Mouse (Mus musculus) CH12.LX (cell line): ENCODE results near the gene C730034F03Rik. TPM values are rescaled to one million over a fixed set of nuclear protein-coding genes. Genes with fewer than 3 reads are reported as not detected.

Experiments
- DNase-seq: peaks from one replicate; pipeline ENCODE4 v3.0.0-alpha.2; 2013; ENCODE audit errors: extremely low read depth
- H3K27ac ChIP-seq: 2 replicates; pipeline ENCODE4 v1.5.1; 2012; ENCODE audit warnings: low read depth, mild to moderate bottlenecking, control low read depth, moderate library complexity; ENCODE audit not compliant: insufficient read depth
- H3K27me3 ChIP-seq: replicated peaks from 2 replicates; pipeline ENCODE3; 2012; ENCODE audit warnings: inconsistent platforms
- H3K36me3 ChIP-seq, 2 experiments: replicated peaks in 1 of 2; 2 replicates each; pipeline versions ENCODE3 to v1.6.1; 2012; ENCODE audit warnings: inconsistent platforms in 1 of 2, low read length in 1 of 2, mild to moderate bottlenecking in 1 of 2, mixed read lengths in 1 of 2, moderate library complexity in 1 of 2; ENCODE audit not compliant: control insufficient read depth in 1 of 2, insufficient read depth in 1 of 2
- H3K4me1 ChIP-seq, 2 experiments: 2 replicates each; pipeline ENCODE4 v1.6.1; 2012; ENCODE audit warnings: inconsistent platforms in 1 of 2, moderate library complexity in 1 of 2; ENCODE audit not compliant: insufficient read depth in 2 of 2, control insufficient read depth in 1 of 2
- H3K4me2 ChIP-seq: 2 replicates; pipeline ENCODE4 v1.6.1; 2012; ENCODE audit warnings: low read depth, mild to moderate bottlenecking, control low read depth; ENCODE audit not compliant: poor library complexity, insufficient read depth, severe bottlenecking
- H3K4me3 ChIP-seq, 3 experiments: fragments of 150-350 bp in 1 of 3; sonication (generic) in 1 of 3; replicated peaks in 1 of 3; 2 replicates each; pipeline versions ENCODE3 to v1.5.1; 2011 to 2012; ENCODE audit warnings: low read depth in 2 of 3, low read length in 2 of 3, mild to moderate bottlenecking in 2 of 3, moderate library complexity in 2 of 3, control low read depth in 1 of 3, improper control_type of control experiment in 1 of 3, inconsistent platforms in 1 of 3, mixed read lengths in 1 of 3; ENCODE audit not compliant: poor library complexity in 1 of 3
- H3K79me2 ChIP-seq: replicated peaks from 2 replicates; pipeline ENCODE4 v1.6.1; 2012; ENCODE audit warnings: mild to moderate bottlenecking, moderate library complexity; ENCODE audit not compliant: control insufficient read depth, poor library complexity, insufficient read depth, severe bottlenecking; ENCODE audit errors: extremely low read depth
- H3K9ac ChIP-seq: 2 replicates; pipeline ENCODE4 v1.6.1; 2012; ENCODE audit warnings: low read depth, mild to moderate bottlenecking, control low read depth, moderate library complexity; ENCODE audit not compliant: insufficient read depth
- H3K9me3 ChIP-seq: replicated peaks from 2 replicates; pipeline ENCODE3; 2012; ENCODE audit warnings: low read length, inconsistent platforms, mixed read lengths
- BHLHE40 ChIP-seq: IDR thresholded peaks from 2 replicates; pipeline ENCODE4 v1.6.1; 2011; ENCODE audit warnings: mild to moderate bottlenecking, low read depth, low read length, improper control_type of control experiment
- CHD1 ChIP-seq: IDR thresholded peaks from 2 replicates; pipeline ENCODE4 v1.6.1; 2012; ENCODE audit warnings: low read depth, low read length, improper control_type of control experiment, inconsistent platforms
- CTCF ChIP-seq, 2 experiments: IDR thresholded peaks in 1 of 2; conservative IDR thresholded peaks in 1 of 2; 2 replicates each; pipeline ENCODE4 v1.5.1; 2011 to 2012; ENCODE audit warnings: low read depth in 2 of 2, low read length in 2 of 2, improper control_type of control experiment in 1 of 2, inconsistent platforms in 1 of 2, mild to moderate bottlenecking in 1 of 2, moderate library complexity in 1 of 2
- E2F4 ChIP-seq: IDR thresholded peaks from 2 replicates; pipeline ENCODE4 v1.6.1; 2011; ENCODE audit warnings: low read depth, low read length, improper control_type of control experiment; ENCODE audit not compliant: insufficient replicate concordance
- ELF1 ChIP-seq: IDR thresholded peaks from 2 replicates; pipeline ENCODE4 v1.6.1; 2014; ENCODE audit warnings: low read depth, mild to moderate bottlenecking, inconsistent platforms, low read length, improper control_type of control experiment
- EP300 ChIP-seq: IDR thresholded peaks from 2 replicates; pipeline ENCODE4 v1.6.1; 2011; ENCODE audit warnings: low read length, improper control_type of control experiment
- ETS1 ChIP-seq: conservative IDR thresholded peaks from 2 replicates; pipeline ENCODE4 v1.6.1; 2012; ENCODE audit warnings: low read depth, mild to moderate bottlenecking, inconsistent platforms, low read length, improper control_type of control experiment, moderate library complexity
- IRF4 ChIP-seq: IDR thresholded peaks from 2 replicates; pipeline ENCODE4 v1.6.1; 2014; ENCODE audit warnings: low read depth, mild to moderate bottlenecking, inconsistent platforms, low read length, improper control_type of control experiment
- JUN ChIP-seq: IDR thresholded peaks from 2 replicates; pipeline ENCODE4 v1.6.1; 2011; ENCODE audit warnings: low read depth, mild to moderate bottlenecking, low read length, improper control_type of control experiment, moderate library complexity; ENCODE audit not compliant: insufficient read depth
- JUND ChIP-seq: conservative IDR thresholded peaks from 2 replicates; pipeline ENCODE4 v1.6.1; 2011; ENCODE audit warnings: low read depth, low read length, improper control_type of control experiment
- KAT2A ChIP-seq: IDR thresholded peaks from 2 replicates; pipeline ENCODE4 v1.6.1; 2012; ENCODE audit warnings: low read length, improper control_type of control experiment, inconsistent platforms; ENCODE audit not compliant: insufficient replicate concordance
- MAX ChIP-seq: IDR thresholded peaks from 2 replicates; pipeline ENCODE4 v1.6.1; 2011; ENCODE audit warnings: low read length, improper control_type of control experiment
- MAZ ChIP-seq: IDR thresholded peaks from 2 replicates; pipeline ENCODE4 v1.6.1; 2012; ENCODE audit warnings: low read depth, mild to moderate bottlenecking, inconsistent platforms, low read length, improper control_type of control experiment, moderate library complexity
- MEF2A ChIP-seq: IDR thresholded peaks from 2 replicates; pipeline ENCODE4 v1.6.1; 2014; ENCODE audit warnings: low read depth, mild to moderate bottlenecking, inconsistent platforms, low read length, improper control_type of control experiment, borderline replicate concordance
- MXI1 ChIP-seq: IDR thresholded peaks from 2 replicates; pipeline ENCODE4 v1.6.1; 2011; ENCODE audit warnings: mild to moderate bottlenecking, low read depth, low read length, improper control_type of control experiment
- MYC ChIP-seq: IDR thresholded peaks from 2 replicates; pipeline ENCODE4 v1.6.1; 2011; ENCODE audit warnings: low read depth, mild to moderate bottlenecking, improper control_type of control experiment, low read length
- NELFE ChIP-seq: IDR thresholded peaks from 2 replicates; pipeline ENCODE4 v1.6.1; 2011; ENCODE audit warnings: low read depth, low read length, improper control_type of control experiment
- NRF1 ChIP-seq: IDR thresholded peaks from 2 replicates; pipeline ENCODE4 v1.6.1; 2014; ENCODE audit warnings: low read depth, mild to moderate bottlenecking, inconsistent platforms, low read length, improper control_type of control experiment, moderate library complexity
- POLR2AphosphoS2 ChIP-seq: IDR thresholded peaks from 2 replicates; pipeline ENCODE4 v1.6.1; 2011; ENCODE audit warnings: low read depth, low read length, improper control_type of control experiment
- TBP ChIP-seq: conservative IDR thresholded peaks from 2 replicates; pipeline ENCODE4 v1.6.1; 2011; ENCODE audit warnings: low read depth, low read length, improper control_type of control experiment
- UBTF ChIP-seq: IDR thresholded peaks from 2 replicates; pipeline ENCODE4 v1.6.1; 2012; ENCODE audit warnings: low read depth, mild to moderate bottlenecking, inconsistent platforms, low read length, improper control_type of control experiment, moderate library complexity
- USF1 ChIP-seq: IDR thresholded peaks from 2 replicates; pipeline ENCODE4 v1.6.1; 2014; ENCODE audit warnings: low read depth, mild to moderate bottlenecking, inconsistent platforms, low read length, improper control_type of control experiment
- USF2 ChIP-seq: conservative IDR thresholded peaks from 2 replicates; pipeline ENCODE4 v1.6.1; 2011; ENCODE audit warnings: low read depth, low read length, improper control_type of control experiment
- dilution Hi-C: fragments of 300-500 bp; cut with MboI; formaldehyde crosslinking; loops from 2 replicates; pipeline ENCODE4 v1.14.3; 2020; ENCODE audit warnings: low sequenced_read_pairs; ENCODE audit not compliant: extremely low pct_unique_long_range_greater_than_20kb, extremely low pct_ligation_motif_present
- in situ Hi-C: fragments of 300-500 bp; cut with MboI; formaldehyde crosslinking; loops from 3 replicates; pipeline ENCODE4 v1.14.3; 2019; ENCODE audit warnings: low sequenced_read_pairs, low pct_ligation_motif_present, low pct_unique_long_range_greater_than_20kb, mixed read lengths
- polyA plus RNA-seq: library from polyadenylated mRNA; unstranded; fragments of >175 nt; gene quantifications from 2 replicates; pipeline ENCODE4 v1.2.1, GENCODE M21; 2012; ENCODE audit warnings: low read depth; ENCODE audit not compliant: insufficient read length
- total RNA-seq, 2 experiments: library from RNA; depleted of rRNA; stranded (reverse); fragments of 300-350 nt in 1 of 2; fragments of >200 nt in 1 of 2; gene quantifications; 2 replicates each; pipeline ENCODE4 v1.2.3; 2012 to 2014

Gene C730034F03Rik
- total and polyA plus RNA-seq, 3 experiments: 0.35 to 3.6 (median 1.1) TPM

- H3K4me3 ChIP-seq: no peak overlapping the region
- peaks cover 7% of the 10 kb centered on the region for H3K9me3 ChIP-seq
- in situ Hi-C loops: no loop called here
- no peak overlapping the region for H3K4me2 ChIP-seq
- H3K27me3 ChIP-seq: peaks cover 63% of the 10 kb centered on the region
- no peak for TF ChIP-seq ELF1
- TF ChIP-seq BHLHE40: no peak
- no peak for TF ChIP-seq EP300
- TF ChIP-seq NELFE: no peak
- TF ChIP-seq CTCF (conservative IDR thresholded peaks at IDR 0.05 in 1 of 2, IDR thresholded peaks at IDR 0.05 in 1 of 2; ENCODE audit: low read depth in 2 of 2, low read length in 2 of 2): no peak
- TF ChIP-seq MYC: no peak
- TF ChIP-seq USF2: no peak
- no peak for TF ChIP-seq TBP
- TF ChIP-seq MAZ: no peak
- no peak for TF ChIP-seq KAT2A
- TF ChIP-seq E2F4: no peak
- no peak for TF ChIP-seq POLR2AphosphoS2
- no peak for TF ChIP-seq CHD1
- no peak for TF ChIP-seq MAX
- no peak for TF ChIP-seq IRF4
- H3K79me2 ChIP-seq: no peaks in the 10 kb centered on the region
- H3K36me3 ChIP-seq: no peaks in the 10 kb centered on the region
- no peak overlapping the region for H3K9ac ChIP-seq
- H3K27ac ChIP-seq: no peak overlapping the region
- dilution Hi-C loops: no loop called here
- DNase-seq: no peak
- H3K4me1 ChIP-seq: peaks cover 3 to 5% of the 10 kb centered on the region in 2 experiments
Observed at GRCm38 (mm10) chr15:89454857-89455256, 25.5 kb downstream of the C730034F03Rik start.

GRCm38 (mm10) chr15:89455642-89456041 lies 26.3 kb downstream of the C730034F03Rik start:
- no peak overlapping the region for H3K27ac ChIP-seq
- peaks cover 7% of the 10 kb centered on the region for H3K9me3 ChIP-seq
- in situ Hi-C loops: no loop called here
- H3K4me3 ChIP-seq: no peak overlapping the region
- H3K9ac ChIP-seq: no peak overlapping the region
- peaks cover 3 to 5% of the 10 kb centered on the region in 2 experiments for H3K4me1 ChIP-seq
- DNase-seq: no peak
- TF ChIP-seq CTCF (conservative IDR thresholded peaks at IDR 0.05 in 1 of 2, IDR thresholded peaks at IDR 0.05 in 1 of 2; ENCODE audit: low read depth in 2 of 2, low read length in 2 of 2) (no peak), E2F4 (no peak), IRF4 (no peak), TBP (no peak)
- TF ChIP-seq, all 38 proteins: peak for 0
- dilution Hi-C loops: no loop called here
- H3K4me2 ChIP-seq: no peak overlapping the region
- no peaks in the 10 kb centered on the region for H3K79me2 ChIP-seq
- H3K36me3 ChIP-seq: no peaks in the 10 kb centered on the region
- H3K27me3 ChIP-seq: peaks cover 62% of the 10 kb centered on the region

- no peak overlapping the region for H3K9ac ChIP-seq
- H3K79me2 ChIP-seq: no peaks in the 10 kb centered on the region
- peaks cover 2% of the 10 kb centered on the region for H3K9me3 ChIP-seq
- no peak overlapping the region for H3K4me2 ChIP-seq
- no peak for DNase-seq
- H3K27ac ChIP-seq: no peak overlapping the region
- peaks cover 3 to 5% of the 10 kb centered on the region in 2 experiments for H3K4me1 ChIP-seq
- dilution Hi-C loops (no loop called here), in situ Hi-C loops (no loop called here)
- H3K36me3 ChIP-seq: no peaks in the 10 kb centered on the region
- H3K4me3 ChIP-seq: no peak overlapping the region
- peaks cover 71% of the 10 kb centered on the region for H3K27me3 ChIP-seq
- TF ChIP-seq MXI1 (no peak), IRF4 (no peak), POLR2AphosphoS2 (no peak), KAT2A (no peak), USF1 (no peak), EP300 (no peak), MYC (no peak), JUN (no peak), ELF1 (no peak), MEF2A (no peak), JUND (no peak), ETS1 (no peak), NELFE (no peak), NRF1 (no peak), CHD1 (no peak), UBTF (no peak)
Observed at GRCm38 (mm10) chr15:89458942-89459341, 29.6 kb downstream of the C730034F03Rik start.
